Mouse (Mus musculus) forebrain, embryonic 13.5 days (tissue): ENCODE measurements around the gene Pla2g6. TPM values are rescaled to one million over a fixed set of nuclear protein-coding genes. Genes with fewer than 3 reads are reported as not detected.

ENCODE experiments used
- ATAC-seq: fragments of 200-750 bp; cut with Nextera tagmentation; 2 replicates; pipeline ENCODE4 v1.8.0; 2017
- H3K27ac ChIP-seq: fragments of 300-500 bp; sonication (generic); 2 replicates; pipeline ENCODE4 v1.5.1; 2015; ENCODE audit warnings: inconsistent platforms, mild to moderate bottlenecking, moderate library complexity
- H3K27me3 ChIP-seq: fragments of 300-500 bp; sonication (generic); 2 replicates; pipeline ENCODE4 v1.6.1; 2015; ENCODE audit warnings: mild to moderate bottlenecking, inconsistent platforms
- H3K36me3 ChIP-seq: fragments of 300-500 bp; sonication (generic); 2 replicates; pipeline ENCODE4 v1.6.1; 2015; ENCODE audit warnings: mild to moderate bottlenecking, inconsistent platforms; ENCODE audit not compliant: poor library complexity, severe bottlenecking
- H3K4me1 ChIP-seq: fragments of 300-500 bp; sonication (generic); 2 replicates; pipeline ENCODE4 v1.6.1; 2015; ENCODE audit warnings: inconsistent platforms
- H3K4me2 ChIP-seq: fragments of 300-500 bp; sonication (generic); 2 replicates; pipeline ENCODE4 v1.6.1; 2015; ENCODE audit warnings: inconsistent platforms, mild to moderate bottlenecking, moderate library complexity
- H3K4me3 ChIP-seq: fragments of 300-500 bp; sonication (generic); 2 replicates; pipeline ENCODE4 v1.5.1; 2015; ENCODE audit warnings: mild to moderate bottlenecking, inconsistent platforms
- H3K9ac ChIP-seq: fragments of 300-500 bp; sonication (generic); 2 replicates; pipeline ENCODE4 v1.6.1; 2015; ENCODE audit warnings: mild to moderate bottlenecking, inconsistent platforms
- H3K9me3 ChIP-seq: fragments of 300-500 bp; sonication (generic); replicated peaks from 2 replicates; pipeline ENCODE4 v1.6.1; 2016; ENCODE audit warnings: inconsistent platforms
- WGBS: fragments of 180-500 bp; shearing (Covaris S2); methylation state at CpG from one replicate; pipeline ENCODE4 v1.1.7; 2015; 5-methylcytosine and 5-hydroxymethylcytosine counted together
- polyA plus RNA-seq: library from polyadenylated mRNA; unstranded; fragments of >200 nt; fragmentation: Nextera tagmentation; extraction: Ambion mirVana; gene quantifications from 2 replicates; pipeline ENCODE4 v1.2.1, GENCODE M21; 2015

Pla2g6 gene
- polyA plus RNA-seq, 1 experiment from 2014 or later: 24.9 TPM

- ATAC-seq: no peak
- Histone ChIP-seq H3K9me3 (no peaks in the 10 kb centered on the region), H3K4me2 (no peak overlapping the region), H3K36me3 (peaks cover 51% of the 10 kb centered on the region), H3K9ac (no peak overlapping the region), H3K4me3 (no peak overlapping the region), H3K27me3 (peaks cover 15% of the 10 kb centered on the region), H3K27ac (no peak overlapping the region), H3K4me1 (peaks cover 28% of the 10 kb centered on the region)
- 72% methylated on average over 7 of the region's 7 CpGs for WGBS
Observed at GRCm38 (mm10) chr15:79360371-79360770, 32.2 kb upstream of the Pla2g6 start.

- H3K4me3 ChIP-seq: no peak overlapping the region
- ATAC-seq: no peak
- WGBS: 31% methylated on average over 6 of the region's 6 CpGs
Observed at GRCm38 (mm10) chr15:79359954-79360353, 31.8 kb upstream of the Pla2g6 start.

GRCm38 (mm10) chr15:79357974-79358690 is 29.9 kb upstream of the Pla2g6 start:
- H3K36me3 ChIP-seq: peaks cover 29% of the 10 kb centered on the region

More at GRCm38 (mm10) chr15:79359954-79360353, 31.8 kb upstream of the Pla2g6 start:
- H3K27ac ChIP-seq: no peak overlapping the region
- peaks cover 15% of the 10 kb centered on the region for H3K27me3 ChIP-seq
- H3K36me3 ChIP-seq: peaks cover 47% of the 10 kb centered on the region
- no peak overlapping the region for H3K4me2 ChIP-seq
- no peak overlapping the region for H3K9ac ChIP-seq
- peaks cover 28% of the 10 kb centered on the region for H3K4me1 ChIP-seq
- H3K9me3 ChIP-seq: no peaks in the 10 kb centered on the region

GRCm38 (mm10) chr15:79357036-79357911 is 29.1 kb upstream of the Pla2g6 start:
- Histone ChIP-seq H3K4me2 (peak overlapping the region; percentile 98), H3K4me3 (peak overlapping the region; percentile 47), H3K27me3 (peaks cover 15% of the 10 kb centered on the region), H3K27ac (no peak overlapping the region), H3K4me1 (peaks cover 28% of the 10 kb centered on the region), H3K9ac (peak overlapping the region; percentile 71), H3K36me3 (peaks cover 20% of the 10 kb centered on the region), H3K9me3 (no peaks in the 10 kb centered on the region)
- under 1% methylated on average over 68 of the region's 77 CpGs for WGBS
- ATAC-seq: peak; percentile 85

More at GRCm38 (mm10) chr15:79357974-79358690, 29.9 kb upstream of the Pla2g6 start:
- Histone ChIP-seq H3K27me3 (peaks cover 15% of the 10 kb centered on the region), H3K9ac (0 out of 2 replicates have a peak overlapping the region, but pooled peaks have one; percentile 71), H3K9me3 (no peaks in the 10 kb centered on the region), H3K27ac (no peak overlapping the region), H3K4me2 (peak overlapping the region; percentile 98), H3K4me3 (peak overlapping the region; percentile 47), H3K4me1 (peaks cover 28% of the 10 kb centered on the region)
- ATAC-seq: peak; percentile 39; the same call in 1 of the 2 replicates
- WGBS: 34% methylated on average over 12 of the region's 12 CpGs

GRCm38 (mm10) chr15:79356481-79356880 is 28.3 kb upstream of the Pla2g6 start:
- H3K4me1 ChIP-seq: peaks cover 28% of the 10 kb centered on the region
- no peak overlapping the region for H3K9ac ChIP-seq
- ATAC-seq: no peak
- H3K27me3 ChIP-seq: peaks cover 15% of the 10 kb centered on the region
- H3K27ac ChIP-seq: no peak overlapping the region
- no peaks in the 10 kb centered on the region for H3K9me3 ChIP-seq
- peak overlapping the region; percentile 98 for H3K4me2 ChIP-seq
- peak overlapping the region; percentile 47 for H3K4me3 ChIP-seq
- 81% methylated on average over 8 of the region's 8 CpGs for WGBS
- H3K36me3 ChIP-seq: peaks cover 12% of the 10 kb centered on the region

- no peaks in the 10 kb centered on the region for H3K36me3 ChIP-seq
- no peaks in the 10 kb centered on the region for H3K9me3 ChIP-seq
- WGBS: 88% methylated on average over 4 of the region's 4 CpGs
- no peak overlapping the region for H3K4me3 ChIP-seq
- H3K4me1 ChIP-seq: peaks cover 21% of the 10 kb centered on the region
- H3K9ac ChIP-seq: no peak overlapping the region
- H3K27me3 ChIP-seq: peaks cover 21% of the 10 kb centered on the region
- H3K27ac ChIP-seq: no peak overlapping the region
- ATAC-seq: no peak
- no peak overlapping the region for H3K4me2 ChIP-seq
Observed at GRCm38 (mm10) chr15:79354619-79355018, 26.4 kb upstream of the Pla2g6 start.

- peaks cover 20% of the 10 kb centered on the region for H3K4me1 ChIP-seq
- H3K27me3 ChIP-seq: peaks cover 28% of the 10 kb centered on the region
- ATAC-seq: no peak
- H3K9me3 ChIP-seq: no peaks in the 10 kb centered on the region
- no peak overlapping the region for H3K4me3 ChIP-seq
- 85% methylated on average over 5 of the region's 5 CpGs for WGBS
- H3K36me3 ChIP-seq: no peaks in the 10 kb centered on the region
- no peak overlapping the region for H3K27ac ChIP-seq
- H3K4me2 ChIP-seq: no peak overlapping the region
- no peak overlapping the region for H3K9ac ChIP-seq
Observed at GRCm38 (mm10) chr15:79353690-79354305, 25.6 kb upstream of the Pla2g6 start.

- peaks cover 35% of the 10 kb centered on the region for H3K27me3 ChIP-seq
- H3K4me3 ChIP-seq: no peak overlapping the region
- H3K27ac ChIP-seq: no peak overlapping the region
- H3K9ac ChIP-seq: no peak overlapping the region
- no peak overlapping the region for H3K4me2 ChIP-seq
- WGBS: 72% methylated on average over 6 of the region's 6 CpGs
- H3K36me3 ChIP-seq: no peaks in the 10 kb centered on the region
- no peaks in the 10 kb centered on the region for H3K9me3 ChIP-seq
- no peak for ATAC-seq
- peaks cover 21% of the 10 kb centered on the region for H3K4me1 ChIP-seq
Observed at GRCm38 (mm10) chr15:79352479-79352878, 24.3 kb upstream of the Pla2g6 start.

- H3K4me1 ChIP-seq: peaks cover 15% of the 10 kb centered on the region
- H3K4me3 ChIP-seq: no peak overlapping the region
- H3K4me2 ChIP-seq: no peak overlapping the region
- H3K27ac ChIP-seq: no peak overlapping the region
- H3K27me3 ChIP-seq: peaks cover 31% of the 10 kb centered on the region
- 31% methylated on average over 14 of the region's 15 CpGs for WGBS
- no peaks in the 10 kb centered on the region for H3K9me3 ChIP-seq
- peak overlapping the region; percentile 18; the same call in 1 of the 2 replicates for H3K9ac ChIP-seq
- ATAC-seq: no peak
- no peaks in the 10 kb centered on the region for H3K36me3 ChIP-seq
Observed at GRCm38 (mm10) chr15:79351331-79351767, 23.2 kb upstream of the Pla2g6 start.

GRCm38 (mm10) chr15:79350866-79351265 is 22.7 kb upstream of the Pla2g6 start:
- peaks cover 31% of the 10 kb centered on the region for H3K27me3 ChIP-seq
- no peaks in the 10 kb centered on the region for H3K36me3 ChIP-seq
- no peak overlapping the region for H3K4me2 ChIP-seq
- no peak for ATAC-seq
- no peak overlapping the region for H3K9ac ChIP-seq
- no peak overlapping the region for H3K4me3 ChIP-seq
- 87% methylated on average over 4 of the region's 4 CpGs for WGBS
- H3K27ac ChIP-seq: no peak overlapping the region
- H3K4me1 ChIP-seq: peaks cover 14% of the 10 kb centered on the region
- H3K9me3 ChIP-seq: no peaks in the 10 kb centered on the region

GRCm38 (mm10) chr15:79348651-79349050 is 20.5 kb upstream of the Pla2g6 start:
- Histone ChIP-seq H3K4me1 (peaks cover 14% of the 10 kb centered on the region), H3K27ac (no peak overlapping the region), H3K36me3 (no peaks in the 10 kb centered on the region), H3K4me3 (peak overlapping the region; percentile 68; the same call in 1 of the 2 replicates), H3K27me3 (peaks cover 27% of the 10 kb centered on the region), H3K9me3 (no peaks in the 10 kb centered on the region), H3K4me2 (peak overlapping the region; percentile 88), H3K9ac (peak overlapping the region; percentile 74; the same call in 1 of the 2 replicates)
- no peak for ATAC-seq
- 67% methylated on average over 8 of the region's 8 CpGs for WGBS
